In the genomic region with DNA sequence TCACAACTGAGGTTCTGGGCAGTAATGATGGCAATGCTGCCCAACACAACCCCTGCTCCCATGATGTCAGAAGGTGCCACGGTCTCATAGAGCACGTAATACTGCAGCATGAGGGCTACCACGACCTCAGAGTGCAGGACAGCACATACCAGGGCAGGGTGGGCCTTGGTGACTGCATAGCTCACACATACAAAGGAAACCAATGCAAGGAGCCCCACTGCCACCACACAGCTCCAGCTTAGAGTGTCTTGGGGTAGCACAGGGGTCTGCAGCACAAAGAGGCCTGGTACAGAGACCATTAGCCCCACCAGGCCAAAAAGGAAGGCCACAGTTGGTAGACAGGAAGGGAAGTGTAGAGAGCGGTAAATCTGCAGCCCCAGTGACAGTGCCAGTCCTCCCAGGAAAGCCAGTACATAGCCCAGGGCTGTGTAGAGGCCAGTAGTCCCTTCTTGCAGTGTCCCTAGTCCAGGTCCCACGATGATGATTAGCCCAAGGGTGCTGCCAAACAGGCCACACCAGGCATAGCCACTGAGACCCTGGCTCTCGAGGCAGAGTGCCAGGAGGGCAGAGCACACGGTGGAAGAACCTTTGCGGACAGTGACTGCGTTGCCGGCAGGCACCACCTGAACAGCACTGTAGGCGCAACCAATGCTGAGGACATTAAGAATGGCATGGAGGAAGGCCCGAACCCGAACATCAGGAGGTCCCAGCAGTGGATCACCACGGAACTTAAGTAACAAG, we compare ENCODE assay signal across 8 mouse cellular contexts. TPM values are rescaled to one million over a fixed set of nuclear protein-coding genes. Genes with fewer than 3 reads are reported as not detected.
DNase-seq lines count a peak whose midpoint lies in the region; ATAC-seq lines count a peak whose summit lies in the region.

No protein-coding gene starts in this region.

- no peaks in the 10 kb centered on the region; the same call in 1 of the 2 replicates for H3K36me3 ChIP-seq in kidney, embryonic 14.5 days (ENCODE audit: control insufficient read depth, insufficient read depth, low read length)
- peaks cover 10% of the 10 kb centered on the region; the same call in 1 of the 2 replicates for H3K36me3 ChIP-seq in embryonic facial prominence, embryonic 10.5 days (replicated peaks)
- H3K36me3 ChIP-seq in hindbrain, embryonic 13.5 days, result no peaks in the 10 kb centered on the region
- H3K36me3 ChIP-seq in midbrain, embryonic 13.5 days, result no peaks in the 10 kb centered on the region

- peak overlapping the region; percentile 83 for H3K4me2 ChIP-seq in kidney, embryonic 14.5 days (replicated peaks; ENCODE audit: low read depth, low read length)
- peak overlapping the region; percentile 86 for H3K4me2 ChIP-seq in hindbrain, embryonic 13.5 days
- peak overlapping the region; percentile 84 for H3K4me2 ChIP-seq in midbrain, embryonic 13.5 days (replicated peaks)

- ATAC-seq in kidney, embryonic 14.5 days (ENCODE audit: low FRiP score, low TSS enrichment), result no peak
- no peak for ATAC-seq in hindbrain, embryonic 13.5 days (ENCODE audit: low FRiP score)
- no peak for ATAC-seq in midbrain, embryonic 13.5 days

- no peaks in the 10 kb centered on the region for H3K27me3 ChIP-seq in kidney, embryonic 14.5 days (ENCODE audit: control insufficient read depth, insufficient read depth, low read length)
- peaks cover 4% of the 10 kb centered on the region; the same call in 1 of the 2 replicates for H3K27me3 ChIP-seq in embryonic facial prominence, embryonic 10.5 days (replicated peaks; ENCODE audit: low read depth, poor library complexity, severe bottlenecking)
- H3K27me3 ChIP-seq in hindbrain, embryonic 13.5 days, result no peaks in the 10 kb centered on the region
- no peaks in the 10 kb centered on the region for H3K27me3 ChIP-seq in midbrain, embryonic 13.5 days

- H3K4me3 ChIP-seq in kidney, embryonic 14.5 days (ENCODE audit: low read length), result no peak overlapping the region
- peak overlapping the region; percentile 64 for H3K4me3 ChIP-seq in embryonic facial prominence, embryonic 10.5 days
- peak overlapping the region; percentile 54 for H3K4me3 ChIP-seq in hindbrain, embryonic 13.5 days
- peak overlapping the region; percentile 64 for H3K4me3 ChIP-seq in midbrain, embryonic 13.5 days (replicated peaks)

- intact Hi-C loops in left cerebral cortex, postnatal 36 days (cut with DNase I), result no loop called here

- H3K4me1 ChIP-seq in kidney, embryonic 14.5 days (ENCODE audit: control insufficient read depth, insufficient read depth, low read length), result peaks cover 28% of the 10 kb centered on the region
- peaks cover 44% of the 10 kb centered on the region for H3K4me1 ChIP-seq in embryonic facial prominence, embryonic 10.5 days
- H3K4me1 ChIP-seq in hindbrain, embryonic 13.5 days (replicated peaks), result peaks cover 44% of the 10 kb centered on the region
- H3K4me1 ChIP-seq in midbrain, embryonic 13.5 days (replicated peaks), result peaks cover 47% of the 10 kb centered on the region

- WGBS in kidney, embryonic 14.5 days, result 85% methylated on average over 14 of the region's 14 CpGs
- 78% methylated on average over 14 of the region's 14 CpGs for WGBS in embryonic facial prominence, embryonic 10.5 days
- 78% methylated on average over 14 of the region's 14 CpGs for WGBS in hindbrain, embryonic 13.5 days
- WGBS in midbrain, embryonic 13.5 days, result 76% methylated on average over 14 of the region's 14 CpGs

- H3K27ac ChIP-seq in kidney, embryonic 14.5 days (ENCODE audit: low read depth, low read length), result peak overlapping the region; percentile 98
- H3K27ac ChIP-seq in embryonic facial prominence, embryonic 10.5 days (replicated peaks), result peak overlapping the region; percentile 95
- H3K27ac ChIP-seq in hindbrain, embryonic 13.5 days, result peak overlapping the region; percentile 99
- peak overlapping the region; percentile 97 for H3K27ac ChIP-seq in midbrain, embryonic 13.5 days

- H3K9ac ChIP-seq in kidney, embryonic 14.5 days (ENCODE audit: low read depth, low read length), result 0 out of 2 replicates have a peak overlapping the region, but pooled peaks have one; percentile 83
- H3K9ac ChIP-seq in hindbrain, embryonic 13.5 days, result peak overlapping the region; percentile 77
- peak overlapping the region; percentile 74 for H3K9ac ChIP-seq in midbrain, embryonic 13.5 days (replicated peaks)

- H3K9me3 ChIP-seq in kidney, embryonic 14.5 days (ENCODE audit: control insufficient read depth, low read length), result no peaks in the 10 kb centered on the region
- H3K9me3 ChIP-seq in embryonic facial prominence, embryonic 10.5 days, result no peaks in the 10 kb centered on the region
- H3K9me3 ChIP-seq in hindbrain, embryonic 13.5 days, result no peaks in the 10 kb centered on the region
- H3K9me3 ChIP-seq in midbrain, embryonic 13.5 days, result no peaks in the 10 kb centered on the region

- DNase-seq in kidney, postnatal 10 days, result no peak
- no peak for DNase-seq in embryonic facial prominence, embryonic 10.5 days (ENCODE audit: low spot score)
- no peak for DNase-seq in adrenal gland, adult 18-20 months (ENCODE audit: low spot score in 2 of 2)
- DNase-seq in left cerebral cortex, postnatal 36 days (ENCODE audit: low spot score in 2 of 2), result no peak
- DNase-seq in right cerebral cortex, postnatal 36 days (ENCODE audit: low spot score in 2 of 2), result no peak

RNA-seq across cellular contexts. Expression of a gene that starts 1.4 kb away (rescaled TPM):
- 0.23 and 0.36 TPM in 2 replicates for polyA plus RNA-seq in kidney, embryonic 14.5 days (2014; fragmentation: Nextera tagmentation; extraction: Ambion mirVana)
- polyA plus RNA-seq in embryonic facial prominence, embryonic 10.5 days (2016; fragmentation: Nextera tagmentation; extraction: Ambion mirVana), result 0.12 TPM in 1 of 2 replicates, not detected in the other
- polyA plus RNA-seq in hindbrain, embryonic 13.5 days (2015; fragmentation: Nextera tagmentation; extraction: Ambion mirVana), result 0.35 and 0.87 TPM in 2 replicates
- polyA plus RNA-seq in midbrain, embryonic 13.5 days (2015; fragmentation: Nextera tagmentation; extraction: Ambion mirVana), result 0.31 TPM in 1 of 2 replicates, not detected in the other
- total RNA-seq in adrenal gland, adult 18-20 months (2021), result not detected
- not detected for total RNA-seq in left cerebral cortex, postnatal 36 days (2021)

RNA-seq across cellular contexts. Expression of a gene that starts 1.9 kb away (rescaled TPM):
- polyA plus RNA-seq in kidney, embryonic 14.5 days (2014; fragmentation: Nextera tagmentation; extraction: Ambion mirVana), result 30.2 and 58.4 TPM in 2 replicates
- polyA plus RNA-seq in embryonic facial prominence, embryonic 10.5 days (2016; fragmentation: Nextera tagmentation; extraction: Ambion mirVana), result 31.3 and 34.9 TPM in 2 replicates
- polyA plus RNA-seq in hindbrain, embryonic 13.5 days (2015; fragmentation: Nextera tagmentation; extraction: Ambion mirVana), result 18.8 and 20.4 TPM in 2 replicates
- polyA plus RNA-seq in midbrain, embryonic 13.5 days (2015; fragmentation: Nextera tagmentation; extraction: Ambion mirVana), result 22.7 and 24.9 TPM in 2 replicates
- 10 to 100 TPM; 55.4 to 79.7 TPM for total RNA-seq in adrenal gland, adult 18-20 months (2021)
- total RNA-seq in left cerebral cortex, postnatal 36 days (2021), result 10 to 100 TPM; 53.5 to 59.7 TPM

RNA-seq across cellular contexts. Expression of a gene that starts 5.4 kb away (rescaled TPM):
- polyA plus RNA-seq in kidney, embryonic 14.5 days (2014; fragmentation: Nextera tagmentation; extraction: Ambion mirVana), result 2.0 and 2.2 TPM in 2 replicates
- 0.55 and 1.0 TPM in 2 replicates for polyA plus RNA-seq in embryonic facial prominence, embryonic 10.5 days (2016; fragmentation: Nextera tagmentation; extraction: Ambion mirVana)
- 3.2 TPM in 2 replicates for polyA plus RNA-seq in hindbrain, embryonic 13.5 days (2015; fragmentation: Nextera tagmentation; extraction: Ambion mirVana)
- polyA plus RNA-seq in midbrain, embryonic 13.5 days (2015; fragmentation: Nextera tagmentation; extraction: Ambion mirVana), result 2.9 and 3.2 TPM in 2 replicates
- 10 to 100 TPM; 48.2 to 71.4 TPM for total RNA-seq in adrenal gland, adult 18-20 months (2021)
- 100 to 1,000 TPM; 122 to 127 TPM for total RNA-seq in left cerebral cortex, postnatal 36 days (2021)

RNA-seq across cellular contexts. Expression of a gene that starts 35.4 kb away (rescaled TPM):
- polyA plus RNA-seq in kidney, embryonic 14.5 days (2014; fragmentation: Nextera tagmentation; extraction: Ambion mirVana), result 4.6 and 6.5 TPM in 2 replicates
- polyA plus RNA-seq in embryonic facial prominence, embryonic 10.5 days (2016; fragmentation: Nextera tagmentation; extraction: Ambion mirVana), result 1.4 and 2.3 TPM in 2 replicates
- polyA plus RNA-seq in hindbrain, embryonic 13.5 days (2015; fragmentation: Nextera tagmentation; extraction: Ambion mirVana), result 1.5 and 2.6 TPM in 2 replicates
- polyA plus RNA-seq in midbrain, embryonic 13.5 days (2015; fragmentation: Nextera tagmentation; extraction: Ambion mirVana), result 0.83 and 0.85 TPM in 2 replicates
- total RNA-seq in adrenal gland, adult 18-20 months (2021), result 1 to 10 TPM; 1.3 to 3.9 TPM
- total RNA-seq in left cerebral cortex, postnatal 36 days (2021), result under 1 TPM; 0.66 to 0.81 TPM

RNA-seq across cellular contexts. Expression of a gene that starts 41.3 kb away (rescaled TPM):
- polyA plus RNA-seq in kidney, embryonic 14.5 days (2014; fragmentation: Nextera tagmentation; extraction: Ambion mirVana), result 1.7 and 1.9 TPM in 2 replicates
- 0.91 and 0.93 TPM in 2 replicates for polyA plus RNA-seq in embryonic facial prominence, embryonic 10.5 days (2016; fragmentation: Nextera tagmentation; extraction: Ambion mirVana)
- polyA plus RNA-seq in hindbrain, embryonic 13.5 days (2015; fragmentation: Nextera tagmentation; extraction: Ambion mirVana), result 4.8 and 5.5 TPM in 2 replicates
- polyA plus RNA-seq in midbrain, embryonic 13.5 days (2015; fragmentation: Nextera tagmentation; extraction: Ambion mirVana), result 3.4 and 4.4 TPM in 2 replicates
- 10 to 100 TPM in 1 of 2 experiments, 1 to 10 TPM in 1; 3.0 to 13.0 TPM for total RNA-seq in adrenal gland, adult 18-20 months (2021)
- total RNA-seq in left cerebral cortex, postnatal 36 days (2021), result 10 to 100 TPM; 14.1 to 18.7 TPM
